24 mouse cellular contexts compared by ENCODE assay signal in genomic region chr5:5008153-5008745, GRCm38 (mm10).
DNase-seq lines count a peak whose midpoint lies in the region; ATAC-seq and TF ChIP-seq lines count a peak whose summit lies in the region.
"Had no signal": no experiment of that assay in that cellular context is flagged by ENCODE, and none has a peak within 500 bp of the region (broad histone marks: within the 10 kb centered on the region; RNA-seq: fewer than 3 reads in every experiment).

No protein-coding gene starts in this region.

- no peak overlapping the region for H3K4me3 ChIP-seq in neural tube, embryonic 13.5 days
- no peak overlapping the region for H3K4me3 ChIP-seq in neural tube, embryonic 15.5 days (replicated peaks)
- H3K4me3 ChIP-seq in forebrain, embryonic 15.5 days = no peak overlapping the region
- H3K4me3 ChIP-seq in midbrain, embryonic 14.5 days (replicated peaks; ENCODE audit: low read depth, low read length) = 0 out of 2 replicates have a peak overlapping the region, but pooled peaks have one; percentile 5
- no peak overlapping the region for H3K4me3 ChIP-seq in cerebellum, adult 2 months (replicated peaks; ENCODE audit: insufficient read depth, low read depth, low read length)
- no peak overlapping the region for H3K4me3 ChIP-seq in kidney, adult 2 months (ENCODE audit: insufficient read depth, low read depth, low read length)
- H3K4me3 ChIP-seq: embryonic facial prominence, embryonic 13.5 days; erythroblast, embryonic 14.5 days; heart, embryonic 10.5 days; layer of hippocampus, adult 2 months; stomach, embryonic 15.5 days had no signal

- peak; percentile 63 for DNase-seq in midbrain, embryonic 14.5 days
- DNase-seq in cerebellum, adult 2 months = no peak
- no peak for DNase-seq in gastrocnemius, postnatal 10 days
- DNase-seq in kidney, adult 2 months = no peak
- DNase-seq: adrenal gland, adult 8-10 months; cerebellum, adult 18-20 months; cerebellum, postnatal 36 days; embryo, embryonic 11 days; heart, postnatal 4 days; kidney, adult 9 months; kidney, postnatal 14 days; thymus, adult 18-20 months; thymus, postnatal 36 days had no signal

- H3K27me3 ChIP-seq in neural tube, embryonic 13.5 days = no peaks in the 10 kb centered on the region
- no peaks in the 10 kb centered on the region for H3K27me3 ChIP-seq in neural tube, embryonic 15.5 days (replicated peaks)
- no peaks in the 10 kb centered on the region for H3K27me3 ChIP-seq in forebrain, embryonic 15.5 days
- H3K27me3 ChIP-seq in midbrain, embryonic 14.5 days (ENCODE audit: control insufficient read depth, insufficient read depth, low read length) = peaks cover 12% of the 10 kb centered on the region
- no peaks in the 10 kb centered on the region; the same call in 1 of the 2 replicates for H3K27me3 ChIP-seq in cerebellum, adult 2 months (ENCODE audit: control insufficient read depth, insufficient read depth, low read length)
- no peaks in the 10 kb centered on the region for H3K27me3 ChIP-seq in kidney, adult 2 months (replicated peaks; ENCODE audit: control insufficient read depth, insufficient read depth, low read length)
- H3K27me3 ChIP-seq: embryonic facial prominence, embryonic 13.5 days; stomach, embryonic 15.5 days had no signal

- ATAC-seq in neural tube, embryonic 13.5 days (ENCODE audit: low read depth) = no peak
- no peak; the same call in 1 of the 2 replicates for ATAC-seq in neural tube, embryonic 15.5 days (ENCODE audit: low FRiP score)
- ATAC-seq in forebrain, embryonic 15.5 days (replicated peaks) = no peak
- peak; percentile 57; the same call in 1 of the 2 replicates for ATAC-seq in midbrain, embryonic 14.5 days (ENCODE audit: low FRiP score, low TSS enrichment)
- ATAC-seq: inflammation-experienced regulatory T-cells, adult 6 months; lung, postnatal 0 days had no signal

- H3K9me3 ChIP-seq in neural tube, embryonic 13.5 days = no peaks in the 10 kb centered on the region
- H3K9me3 ChIP-seq in neural tube, embryonic 15.5 days (replicated peaks) = no peaks in the 10 kb centered on the region
- no peaks in the 10 kb centered on the region for H3K9me3 ChIP-seq in forebrain, embryonic 15.5 days
- H3K9me3 ChIP-seq in midbrain, embryonic 14.5 days (ENCODE audit: control insufficient read depth, low read length) = no peaks in the 10 kb centered on the region
- H3K9me3 ChIP-seq: embryonic facial prominence, embryonic 13.5 days; heart, embryonic 10.5 days; stomach, embryonic 15.5 days had no signal

- TF ChIP-seq POLR2A in cerebellum, adult 2 months (IDR thresholded peaks at IDR 0.05; ENCODE audit: borderline replicate concordance, insufficient read depth, low read length) = no peak
- no peak for TF ChIP-seq POLR2A in kidney, adult 2 months (IDR thresholded peaks at IDR 0.05; ENCODE audit: low read depth, low read length)

- H3K4me2 ChIP-seq in neural tube, embryonic 13.5 days = no peak overlapping the region
- H3K4me2 ChIP-seq in neural tube, embryonic 15.5 days = no peak overlapping the region
- H3K4me2 ChIP-seq in forebrain, embryonic 15.5 days (replicated peaks) = peak overlapping the region; percentile 3; the same call in 1 of the 2 replicates
- peak overlapping the region; percentile 40 for H3K4me2 ChIP-seq in midbrain, embryonic 14.5 days (ENCODE audit: low read length)
- H3K4me2 ChIP-seq: embryonic facial prominence, embryonic 13.5 days; stomach, embryonic 15.5 days had no signal

- peak overlapping the region; percentile 9; the same call in 1 of the 2 replicates for H3K27ac ChIP-seq in neural tube, embryonic 13.5 days (replicated peaks)
- no peak overlapping the region for H3K27ac ChIP-seq in neural tube, embryonic 15.5 days (replicated peaks)
- no peak overlapping the region; the same call in 1 of the 2 replicates for H3K27ac ChIP-seq in forebrain, embryonic 15.5 days (replicated peaks)
- peak overlapping the region; percentile 77 for H3K27ac ChIP-seq in midbrain, embryonic 14.5 days (replicated peaks; ENCODE audit: low read depth, low read length)
- H3K27ac ChIP-seq in cerebellum, adult 2 months (ENCODE audit: insufficient read depth, low read length) = no peak overlapping the region
- H3K27ac ChIP-seq in kidney, adult 2 months (ENCODE audit: insufficient read depth, low read depth, low read length) = no peak overlapping the region
- H3K27ac ChIP-seq: embryonic facial prominence, embryonic 13.5 days; heart, embryonic 10.5 days; layer of hippocampus, adult 2 months; macrophage; stomach, embryonic 15.5 days had no signal

- WGBS in neural tube, embryonic 13.5 days = 80% methylated on average over 4 of the region's 4 CpGs
- 77% methylated on average over 4 of the region's 4 CpGs for WGBS in neural tube, embryonic 15.5 days
- 8% methylated on average over 4 of the region's 4 CpGs for WGBS in forebrain, embryonic 15.5 days
- 13% methylated on average over 4 of the region's 4 CpGs for WGBS in midbrain, embryonic 14.5 days
- WGBS in cerebellum, adult 2 months = 90% methylated on average over 4 of the region's 4 CpGs
- 93% methylated on average over 4 of the region's 4 CpGs for WGBS in kidney, adult 2 months

- no peaks in the 10 kb centered on the region for H3K36me3 ChIP-seq in neural tube, embryonic 13.5 days
- H3K36me3 ChIP-seq in neural tube, embryonic 15.5 days = no peaks in the 10 kb centered on the region; the same call in 1 of the 2 replicates
- no peaks in the 10 kb centered on the region for H3K36me3 ChIP-seq in forebrain, embryonic 15.5 days
- H3K36me3 ChIP-seq in midbrain, embryonic 14.5 days (ENCODE audit: control insufficient read depth, insufficient read depth, low read length) = no peaks in the 10 kb centered on the region
- no peaks in the 10 kb centered on the region for H3K36me3 ChIP-seq in kidney, adult 2 months (ENCODE audit: control insufficient read depth, insufficient read depth, low read length)
- H3K36me3 ChIP-seq: stomach, embryonic 15.5 days had no signal

- peaks cover 13% of the 10 kb centered on the region; the same call in 1 of the 2 replicates for H3K4me1 ChIP-seq in neural tube, embryonic 13.5 days (replicated peaks)
- 0 out of 2 replicates have a peak, but pooled peaks cover 5% of the 10 kb centered on the region for H3K4me1 ChIP-seq in neural tube, embryonic 15.5 days
- H3K4me1 ChIP-seq in forebrain, embryonic 15.5 days = peaks cover 12% of the 10 kb centered on the region
- peaks cover 17% of the 10 kb centered on the region for H3K4me1 ChIP-seq in midbrain, embryonic 14.5 days (ENCODE audit: control insufficient read depth, insufficient read depth, low read length)
- no peaks in the 10 kb centered on the region for H3K4me1 ChIP-seq in cerebellum, adult 2 months (ENCODE audit: control insufficient read depth, insufficient read depth, low read length)
- H3K4me1 ChIP-seq in kidney, adult 2 months (ENCODE audit: control insufficient read depth, insufficient read depth, low read length) = no peaks in the 10 kb centered on the region
- H3K4me1 ChIP-seq: heart, embryonic 10.5 days; stomach, embryonic 15.5 days had no signal

- H3K9ac ChIP-seq in neural tube, embryonic 13.5 days = no peak overlapping the region
- H3K9ac ChIP-seq in neural tube, embryonic 15.5 days (replicated peaks) = no peak overlapping the region
- no peak overlapping the region for H3K9ac ChIP-seq in forebrain, embryonic 15.5 days (replicated peaks)
- no peak overlapping the region for H3K9ac ChIP-seq in midbrain, embryonic 14.5 days (replicated peaks; ENCODE audit: low read length)
- H3K9ac ChIP-seq: embryonic facial prominence, embryonic 13.5 days; stomach, embryonic 15.5 days had no signal

- TF ChIP-seq CTCF in cerebellum, adult 2 months (IDR thresholded peaks at IDR 0.05; ENCODE audit: borderline replicate concordance, insufficient read depth, low read depth, low read length) = no peak
- TF ChIP-seq CTCF in kidney, adult 2 months (conservative IDR thresholded peaks at IDR 0.05; ENCODE audit: insufficient read depth, insufficient read length, low read depth, low read length) = no peak

Comparison
In these comparisons a context has a peak if more than half of its experiments do, and no peak if none do; other contexts are left out.
1. H3K27ac ChIP-seq: peak in neural tube, embryonic 13.5 days (single experiment) and midbrain, embryonic 14.5 days (single experiment); none in neural tube, embryonic 15.5 days (single experiment), forebrain, embryonic 15.5 days (single experiment), cerebellum, adult 2 months (single experiment) and kidney, adult 2 months (single experiment).
2. H3K4me2 ChIP-seq: peak in forebrain, embryonic 15.5 days (single experiment) and midbrain, embryonic 14.5 days (single experiment); none in neural tube, embryonic 13.5 days (single experiment) and neural tube, embryonic 15.5 days (single experiment).